Mouse (Mus musculus) forebrain, embryonic 15.5 days (tissue): ENCODE measurements around the gene Gpr37l1. TPM values are rescaled to one million over a fixed set of nuclear protein-coding genes. Genes with fewer than 3 reads are reported as not detected.
A peak's percentile ranks its signal among the peaks of the same experiment; 100 is the strongest.

ENCODE experiments used
- ATAC-seq: fragments of 200-750 bp; cut with Nextera tagmentation; replicated peaks from 2 replicates; pipeline ENCODE4 v1.8.0; 2017; ENCODE audit warnings: mild to moderate bottlenecking, moderate TSS enrichment, moderate library complexity
- H3K27ac ChIP-seq: fragments of 300-500 bp; sonication (generic); replicated peaks from 2 replicates; pipeline ENCODE4 v1.5.1; 2015; ENCODE audit warnings: mild to moderate bottlenecking, inconsistent platforms
- H3K27me3 ChIP-seq: fragments of 300-500 bp; sonication (generic); 2 replicates; pipeline ENCODE4 v1.6.1; 2015; ENCODE audit warnings: inconsistent platforms
- H3K36me3 ChIP-seq: fragments of 300-500 bp; sonication (generic); 2 replicates; pipeline ENCODE4 v1.6.1; 2015; ENCODE audit warnings: mild to moderate bottlenecking, inconsistent platforms
- H3K4me1 ChIP-seq: fragments of 300-500 bp; sonication (generic); 2 replicates; pipeline ENCODE4 v1.6.1; 2015; ENCODE audit warnings: inconsistent platforms
- H3K4me2 ChIP-seq: fragments of 300-500 bp; sonication (generic); replicated peaks from 2 replicates; pipeline ENCODE4 v1.6.1; 2015; ENCODE audit warnings: mild to moderate bottlenecking, inconsistent platforms
- H3K4me3 ChIP-seq: fragments of 300-500 bp; sonication (generic); 2 replicates; pipeline ENCODE4 v1.5.1; 2015; ENCODE audit warnings: mild to moderate bottlenecking, inconsistent platforms
- H3K9ac ChIP-seq: fragments of 300-500 bp; sonication (generic); replicated peaks from 2 replicates; pipeline ENCODE4 v1.6.1; 2015; ENCODE audit warnings: mild to moderate bottlenecking, inconsistent platforms
- H3K9me3 ChIP-seq: fragments of 300-500 bp; sonication (generic); 2 replicates; pipeline ENCODE4 v1.6.1; 2016; ENCODE audit warnings: inconsistent platforms
- WGBS: fragments of 180-500 bp; shearing (Covaris S2); methylation state at CpG from one replicate; pipeline ENCODE4 v1.1.7; 2015; ENCODE audit warnings: mixed read lengths; 5-methylcytosine and 5-hydroxymethylcytosine counted together
- polyA plus RNA-seq: library from polyadenylated mRNA; unstranded; fragments of >200 nt; fragmentation: Nextera tagmentation; extraction: Ambion mirVana; gene quantifications from 2 replicates; pipeline ENCODE4 v1.2.1, GENCODE M21; 2015

Gene Gpr37l1
- polyA plus RNA-seq, 1 experiment from 2014 or later = 0.33 TPM

GRCm38 (mm10) chr1:135159556-135160123 is 7.8 kb downstream of the Gpr37l1 start:
- Histone ChIP-seq H3K4me3 (no peak overlapping the region), H3K27ac (peak overlapping the region; percentile 79), H3K4me1 (peaks cover 21% of the 10 kb centered on the region), H3K36me3 (peaks cover 19% of the 10 kb centered on the region), H3K4me2 (no peak overlapping the region), H3K9me3 (no peaks in the 10 kb centered on the region), H3K9ac (no peak overlapping the region), H3K27me3 (no peaks in the 10 kb centered on the region)
- no peak for ATAC-seq
- WGBS = 67% methylated on average over 11 of the region's 11 CpGs

GRCm38 (mm10) chr1:135159074-135159473 is 8.4 kb downstream of the Gpr37l1 start:
- WGBS = 21% methylated on average over 7 of the region's 7 CpGs
- Histone ChIP-seq H3K27ac (peak overlapping the region; percentile 79), H3K9ac (no peak overlapping the region), H3K36me3 (peaks cover 19% of the 10 kb centered on the region), H3K27me3 (no peaks in the 10 kb centered on the region), H3K4me3 (no peak overlapping the region), H3K9me3 (no peaks in the 10 kb centered on the region), H3K4me1 (peaks cover 26% of the 10 kb centered on the region), H3K4me2 (no peak overlapping the region)
- ATAC-seq = peak; percentile 58

GRCm38 (mm10) chr1:135158633-135159032 is 8.8 kb downstream of the Gpr37l1 start:
- no peak overlapping the region for H3K4me3 ChIP-seq
- H3K4me2 ChIP-seq = no peak overlapping the region
- H3K27me3 ChIP-seq = no peaks in the 10 kb centered on the region
- WGBS = 29% methylated on average over 5 of the region's 5 CpGs
- no peak overlapping the region for H3K9ac ChIP-seq
- peak; percentile 62 for ATAC-seq
- H3K4me1 ChIP-seq = peaks cover 30% of the 10 kb centered on the region
- peak overlapping the region; percentile 79 for H3K27ac ChIP-seq
- no peaks in the 10 kb centered on the region for H3K9me3 ChIP-seq
- H3K36me3 ChIP-seq = peaks cover 19% of the 10 kb centered on the region

- no peak for ATAC-seq
- Histone ChIP-seq H3K4me1 (peaks cover 36% of the 10 kb centered on the region), H3K27me3 (no peaks in the 10 kb centered on the region), H3K36me3 (peaks cover 19% of the 10 kb centered on the region), H3K9me3 (no peaks in the 10 kb centered on the region), H3K4me2 (no peak overlapping the region), H3K27ac (peak overlapping the region; percentile 42; the same call in 1 of the 2 replicates), H3K4me3 (no peak overlapping the region), H3K9ac (no peak overlapping the region)
- WGBS = 75% methylated on average over 6 of the region's 6 CpGs
Observed at GRCm38 (mm10) chr1:135156300-135156699, 11.2 kb downstream of the Gpr37l1 start.

GRCm38 (mm10) chr1:135154411-135154959 is 13.0 kb downstream of the Gpr37l1 start:
- under 1% methylated on average over 14 of the region's 14 CpGs for WGBS
- no peaks in the 10 kb centered on the region for H3K9me3 ChIP-seq
- H3K4me3 ChIP-seq = peak overlapping the region; percentile 17
- H3K27ac ChIP-seq = peak overlapping the region; percentile 94
- H3K4me2 ChIP-seq = peak overlapping the region; percentile 40
- H3K27me3 ChIP-seq = no peaks in the 10 kb centered on the region
- peak overlapping the region; percentile 43 for H3K9ac ChIP-seq
- peaks cover 19% of the 10 kb centered on the region for H3K36me3 ChIP-seq
- peak; percentile 66 for ATAC-seq
- peaks cover 51% of the 10 kb centered on the region for H3K4me1 ChIP-seq

- Histone ChIP-seq H3K27ac (peak overlapping the region; percentile 94), H3K4me1 (peaks cover 51% of the 10 kb centered on the region), H3K27me3 (no peaks in the 10 kb centered on the region), H3K4me2 (peak overlapping the region; percentile 40), H3K9me3 (no peaks in the 10 kb centered on the region), H3K36me3 (peaks cover 19% of the 10 kb centered on the region), H3K4me3 (peak overlapping the region; percentile 17), H3K9ac (peak overlapping the region; percentile 43)
- WGBS = 22% methylated on average over 12 of the region's 13 CpGs
- ATAC-seq = no peak; the same call in 1 of the 2 replicates
Observed at GRCm38 (mm10) chr1:135154011-135154410, 13.5 kb downstream of the Gpr37l1 start.

GRCm38 (mm10) chr1:135148996-135149395 is 18.5 kb downstream of the Gpr37l1 start:
- Histone ChIP-seq H3K4me3 (peak overlapping the region; percentile 100), H3K27ac (peak overlapping the region; percentile 97), H3K4me1 (peaks cover 46% of the 10 kb centered on the region), H3K27me3 (no peaks in the 10 kb centered on the region), H3K36me3 (no peaks in the 10 kb centered on the region; the same call in 1 of the 2 replicates), H3K9ac (peak overlapping the region; percentile 100; the same call in 1 of the 2 replicates), H3K9me3 (no peaks in the 10 kb centered on the region), H3K4me2 (peak overlapping the region; percentile 75)
- WGBS = 17% methylated on average over 5 of the region's 5 CpGs
- ATAC-seq = no peak

GRCm38 (mm10) chr1:135148476-135148875 is 19.0 kb downstream of the Gpr37l1 start:
- Histone ChIP-seq H3K9ac (peak overlapping the region; percentile 100), H3K27me3 (no peaks in the 10 kb centered on the region), H3K9me3 (no peaks in the 10 kb centered on the region), H3K36me3 (no peaks in the 10 kb centered on the region; the same call in 1 of the 2 replicates), H3K4me2 (peak overlapping the region; percentile 75), H3K4me3 (peak overlapping the region; percentile 100), H3K4me1 (peaks cover 42% of the 10 kb centered on the region), H3K27ac (peak overlapping the region; percentile 97)
- ATAC-seq = no peak
- 50% methylated on average over 4 of the region's 4 CpGs for WGBS

- peak overlapping the region; percentile 100 for H3K9ac ChIP-seq
- peak overlapping the region; percentile 97 for H3K27ac ChIP-seq
- H3K4me3 ChIP-seq = peak overlapping the region; percentile 100
- peak overlapping the region; percentile 75 for H3K4me2 ChIP-seq
- no peaks in the 10 kb centered on the region; the same call in 1 of the 2 replicates for H3K36me3 ChIP-seq
- H3K4me1 ChIP-seq = peaks cover 42% of the 10 kb centered on the region
- ATAC-seq = no peak; the same call in 1 of the 2 replicates
- WGBS = under 1% methylated on average over 7 of the region's 7 CpGs
- no peaks in the 10 kb centered on the region for H3K27me3 ChIP-seq
- no peaks in the 10 kb centered on the region for H3K9me3 ChIP-seq
Observed at GRCm38 (mm10) chr1:135147702-135148058, 19.8 kb downstream of the Gpr37l1 start.

- Histone ChIP-seq H3K4me2 (peak overlapping the region; percentile 75), H3K36me3 (no peaks in the 10 kb centered on the region; the same call in 1 of the 2 replicates), H3K9me3 (no peaks in the 10 kb centered on the region), H3K4me3 (peak overlapping the region; percentile 100), H3K9ac (peak overlapping the region; percentile 100), H3K27ac (peak overlapping the region; percentile 97), H3K4me1 (peaks cover 37% of the 10 kb centered on the region), H3K27me3 (no peaks in the 10 kb centered on the region)
- ATAC-seq = peak; percentile 72
- under 1% methylated on average over 69 of the region's 69 CpGs for WGBS
Observed at GRCm38 (mm10) chr1:135146946-135147701, 20.4 kb downstream of the Gpr37l1 start.

- peak; percentile 79 for ATAC-seq
- WGBS = under 1% methylated on average over 59 of the region's 78 CpGs
- Histone ChIP-seq H3K36me3 (no peaks in the 10 kb centered on the region), H3K27ac (peak within 1 kb of the TSS; percentile 97), H3K4me2 (peak within 1 kb of the TSS; percentile 75), H3K4me3 (peak within 1 kb of the TSS; percentile 100), H3K9ac (peak within 1 kb of the TSS; percentile 100), H3K9me3 (no peaks in the 10 kb centered on the region), H3K4me1 (peaks cover 36% of the 10 kb centered on the region), H3K27me3 (no peaks in the 10 kb centered on the region)
Observed at GRCm38 (mm10) chr1:135146077-135146945, 21.2 kb downstream of the Gpr37l1 start, which contains the start of gene Arl8a. Gene Arl8a, plus strand, starts transcription at chr1:135146824.
